Mouse (Mus musculus) hindbrain, embryonic 14.5 days (tissue): Measurements from ENCODE around the gene Il22ra2. TPM values are rescaled to one million over a fixed set of nuclear protein-coding genes. Genes with fewer than 3 reads are reported as not detected.

Experiments used
- ATAC-seq: fragments of 200-750 bp; cut with Nextera tagmentation; 2 replicates; pipeline ENCODE4 v1.8.0; 2017; ENCODE audit warnings: moderate number of reproducible peaks, mild to moderate bottlenecking, moderate TSS enrichment, moderate library complexity; ENCODE audit not compliant: low FRiP score
- DNase-seq: peaks from one replicate; pipeline ENCODE4 v3.0.0-alpha.2; 2015; ENCODE audit warnings: low spot score
- H3K27ac ChIP-seq: fragments of 300-500 bp; sonication (generic); 2 replicates; pipeline ENCODE4 v1.5.1; 2014; ENCODE audit warnings: mild to moderate bottlenecking, moderate library complexity
- H3K27me3 ChIP-seq: fragments of 300-500 bp; sonication (generic); 2 replicates; pipeline ENCODE4 v1.6.1; 2014; ENCODE audit warnings: mild to moderate bottlenecking, low read length, mixed read lengths; ENCODE audit not compliant: control insufficient read depth, insufficient read depth
- H3K36me3 ChIP-seq: fragments of 300-500 bp; sonication (generic); replicated peaks from 2 replicates; pipeline ENCODE4 v1.6.1; 2014; ENCODE audit not compliant: control insufficient read depth, insufficient read depth
- H3K4me1 ChIP-seq: fragments of 300-500 bp; sonication (generic); replicated peaks from 2 replicates; pipeline ENCODE4 v1.6.1; 2014; ENCODE audit warnings: antibody characterized with exemption, low read length, mixed read lengths; ENCODE audit not compliant: control insufficient read depth, insufficient read depth
- H3K4me2 ChIP-seq: fragments of 300-500 bp; sonication (generic); replicated peaks from 2 replicates; pipeline ENCODE4 v1.6.1; 2014; ENCODE audit warnings: mild to moderate bottlenecking, moderate library complexity
- H3K4me3 ChIP-seq: fragments of 300-500 bp; sonication (generic); replicated peaks from 2 replicates; pipeline ENCODE4 v1.5.1; 2014; ENCODE audit warnings: mild to moderate bottlenecking, low read length
- H3K9ac ChIP-seq: fragments of 300-500 bp; sonication (generic); 2 replicates; pipeline ENCODE4 v1.6.1; 2014
- H3K9me3 ChIP-seq: fragments of 300-500 bp; sonication (generic); 2 replicates; pipeline ENCODE4 v1.6.1; 2016; ENCODE audit warnings: low read length; ENCODE audit not compliant: control insufficient read depth
- WGBS: fragments of 180-500 bp; shearing (Covaris S2); extraction: QIAGEN DNeasy Blood & Tissue Kit; methylation state at CpG from one replicate; pipeline ENCODE4 v1.1.7; 2014; 5-methylcytosine and 5-hydroxymethylcytosine counted together
- polyA plus RNA-seq: library from polyadenylated mRNA; unstranded; fragments of >200 nt; fragmentation: Nextera tagmentation; extraction: Ambion mirVana; gene quantifications from 2 replicates; pipeline ENCODE4 v1.2.1, GENCODE M21; 2014

The Il22ra2 gene
- polyA plus RNA-seq, 1 experiment from 2014 or later = not detected

- DNase-seq (no peak), ATAC-seq (no peak)
- Histone ChIP-seq H3K4me3 (no peak overlapping the region), H3K4me2 (no peak overlapping the region), H3K4me1 (no peaks in the 10 kb centered on the region), H3K9ac (no peak overlapping the region), H3K27ac (no peak overlapping the region), H3K36me3 (no peaks in the 10 kb centered on the region), H3K27me3 (no peaks in the 10 kb centered on the region), H3K9me3 (no peaks in the 10 kb centered on the region)
- 92% methylated on average over 5 of the region's 5 CpGs for WGBS
Measured at GRCm38 (mm10) chr10:19585860-19586259, 35.9 kb upstream of the Il22ra2 start.

- DNase-seq (no peak), ATAC-seq (no peak)
- no peak overlapping the region for H3K4me3 ChIP-seq
- 87% methylated on average over 3 of the region's 3 CpGs for WGBS
- H3K4me2 ChIP-seq = no peak overlapping the region
- no peak overlapping the region for H3K9ac ChIP-seq
- H3K9me3 ChIP-seq = no peaks in the 10 kb centered on the region
- H3K27me3 ChIP-seq = no peaks in the 10 kb centered on the region
- no peaks in the 10 kb centered on the region for H3K36me3 ChIP-seq
- H3K4me1 ChIP-seq = no peaks in the 10 kb centered on the region
- no peak overlapping the region for H3K27ac ChIP-seq
Measured at GRCm38 (mm10) chr10:19587281-19587680, 34.5 kb upstream of the Il22ra2 start.

- no peak for ATAC-seq
- no peak for DNase-seq
- WGBS = 94% methylated on average over 12 of the region's 12 CpGs
- Histone ChIP-seq H3K4me2 (no peak overlapping the region), H3K4me3 (no peak overlapping the region), H3K27me3 (no peaks in the 10 kb centered on the region), H3K9me3 (no peaks in the 10 kb centered on the region), H3K27ac (no peak overlapping the region), H3K36me3 (no peaks in the 10 kb centered on the region), H3K4me1 (peaks cover 7% of the 10 kb centered on the region), H3K9ac (no peak overlapping the region)
Measured at GRCm38 (mm10) chr10:19589626-19590025, 32.2 kb upstream of the Il22ra2 start.

GRCm38 (mm10) chr10:19591286-19591640 is 30.5 kb upstream of the Il22ra2 start:
- no peak overlapping the region for H3K9ac ChIP-seq
- no peak overlapping the region for H3K27ac ChIP-seq
- ATAC-seq = no peak
- DNase-seq = no peak
- H3K36me3 ChIP-seq = no peaks in the 10 kb centered on the region
- H3K4me1 ChIP-seq = peaks cover 7% of the 10 kb centered on the region
- H3K4me2 ChIP-seq = peak overlapping the region; percentile 76
- WGBS = 33% methylated on average over 6 of the region's 6 CpGs
- no peaks in the 10 kb centered on the region for H3K27me3 ChIP-seq
- peak overlapping the region; percentile 65 for H3K4me3 ChIP-seq
- H3K9me3 ChIP-seq = no peaks in the 10 kb centered on the region

- peaks cover 7% of the 10 kb centered on the region for H3K4me1 ChIP-seq
- H3K9ac ChIP-seq = peak within 1 kb of the TSS; percentile 76
- under 1% methylated on average over 52 of the region's 52 CpGs for WGBS
- H3K27me3 ChIP-seq = no peaks in the 10 kb centered on the region
- no peaks in the 10 kb centered on the region for H3K36me3 ChIP-seq
- H3K27ac ChIP-seq = peak within 1 kb of the TSS; percentile 39; the same call in 1 of the 2 replicates
- peak; percentile 100 for ATAC-seq
- DNase-seq = peak; percentile 93
- H3K4me2 ChIP-seq = peak within 1 kb of the TSS; percentile 76
- H3K4me3 ChIP-seq = peak within 1 kb of the TSS; percentile 65
- no peaks in the 10 kb centered on the region for H3K9me3 ChIP-seq
Measured at GRCm38 (mm10) chr10:19591641-19592441, 30.0 kb upstream of the Il22ra2 start, which contains the start of gene Ifngr1. Gene Ifngr1, plus strand, starts transcription at chr10:19591949.

GRCm38 (mm10) chr10:19592556-19592955 is 29.2 kb upstream of the Il22ra2 start:
- Histone ChIP-seq H3K36me3 (no peaks in the 10 kb centered on the region), H3K4me3 (peak overlapping the region; percentile 65), H3K4me1 (peaks cover 7% of the 10 kb centered on the region), H3K27me3 (no peaks in the 10 kb centered on the region), H3K4me2 (peak overlapping the region; percentile 76), H3K9me3 (no peaks in the 10 kb centered on the region), H3K27ac (no peak overlapping the region), H3K9ac (peak overlapping the region; percentile 76)
- 9% methylated on average over 3 of the region's 3 CpGs for WGBS
- no peak for DNase-seq
- no peak for ATAC-seq

GRCm38 (mm10) chr10:19593296-19593695 is 28.5 kb upstream of the Il22ra2 start:
- 89% methylated on average over 3 of the region's 3 CpGs for WGBS
- no peaks in the 10 kb centered on the region for H3K9me3 ChIP-seq
- no peak overlapping the region for H3K9ac ChIP-seq
- no peaks in the 10 kb centered on the region for H3K27me3 ChIP-seq
- H3K4me1 ChIP-seq = peaks cover 7% of the 10 kb centered on the region
- DNase-seq (no peak), ATAC-seq (no peak)
- no peak overlapping the region; the same call in 1 of the 2 replicates for H3K4me2 ChIP-seq
- no peaks in the 10 kb centered on the region for H3K36me3 ChIP-seq
- H3K4me3 ChIP-seq = no peak overlapping the region
- no peak overlapping the region for H3K27ac ChIP-seq

- DNase-seq (no peak), ATAC-seq (no peak)
- Histone ChIP-seq H3K4me3 (no peak overlapping the region), H3K4me1 (peaks cover 7% of the 10 kb centered on the region), H3K9me3 (no peaks in the 10 kb centered on the region), H3K27ac (no peak overlapping the region), H3K4me2 (no peak overlapping the region), H3K9ac (no peak overlapping the region), H3K36me3 (no peaks in the 10 kb centered on the region), H3K27me3 (no peaks in the 10 kb centered on the region)
- 84% methylated on average over 3 of the region's 3 CpGs for WGBS
Measured at GRCm38 (mm10) chr10:19594201-19594905, 27.4 kb upstream of the Il22ra2 start.

GRCm38 (mm10) chr10:19596866-19597265 is 24.9 kb upstream of the Il22ra2 start:
- H3K27ac ChIP-seq = no peak overlapping the region
- 88% methylated on average over 4 of the region's 4 CpGs for whole genome bisulfite sequencing
- no peaks in the 10 kb centered on the region for H3K9me3 ChIP-seq
- no peaks in the 10 kb centered on the region for H3K27me3 ChIP-seq
- H3K4me2 ChIP-seq = no peak overlapping the region
- peaks cover 7% of the 10 kb centered on the region for H3K4me1 ChIP-seq
- ATAC-seq (no peak), DNase-seq (no peak)
- no peak overlapping the region for H3K9ac ChIP-seq
- H3K36me3 ChIP-seq = peaks cover 5% of the 10 kb centered on the region; the same call in 1 of the 2 replicates
- no peak overlapping the region for H3K4me3 ChIP-seq
